Mouse (Mus musculus) T-helper 1 cell (primary cell): ENCODE measurements at regions not wholly inside any gene's neighbourhood (a gene's known extent, or its start where the extent isn't known, plus 50 kb on each side); places are given as distances from the start of the nearest gene placed in this dataset.

ENCODE experiments used
- in situ Hi-C: fragments of 300-600 bp; cut with MboI, MseI; formaldehyde crosslinking; loops from one replicate; pipeline ENCODE4 v1.15.1; 2025; ENCODE audit warnings: high pct_unique_total_duplicates

- in situ Hi-C loops = no loop called here
Measured at GRCm38 (mm10) chr3:23592506-23593141, 1516.2 kb downstream of the Tbl1xr1 start.

GRCm38 (mm10) chr3:23601469-23601868 lies 1525.0 kb downstream of the Tbl1xr1 start:
- in situ Hi-C loops = no loop called here

- in situ Hi-C loops = no loop called here
Measured at GRCm38 (mm10) chr3:23610054-23610453, 1533.6 kb downstream of the Tbl1xr1 start.

- in situ Hi-C loops = no loop called here
Measured at GRCm38 (mm10) chr3:23658585-23659252, 1485.3 kb downstream of the Naaladl2 start.

- in situ Hi-C loops = no loop called here
Measured at GRCm38 (mm10) chr3:23706748-23707147, 1437.3 kb downstream of the Naaladl2 start.
